Mouse (Mus musculus) frontal cortex, postnatal 25 days (tissue): ENCODE data around the gene Atp6v0a1.

Source experiments
- DNase-seq, 2 experiments: peaks; one replicate each; pipeline ENCODE4 v3.0.0; 2022; ENCODE audit warnings: low spot score in 2 of 2

Atp6v0a1 gene

DNA sequence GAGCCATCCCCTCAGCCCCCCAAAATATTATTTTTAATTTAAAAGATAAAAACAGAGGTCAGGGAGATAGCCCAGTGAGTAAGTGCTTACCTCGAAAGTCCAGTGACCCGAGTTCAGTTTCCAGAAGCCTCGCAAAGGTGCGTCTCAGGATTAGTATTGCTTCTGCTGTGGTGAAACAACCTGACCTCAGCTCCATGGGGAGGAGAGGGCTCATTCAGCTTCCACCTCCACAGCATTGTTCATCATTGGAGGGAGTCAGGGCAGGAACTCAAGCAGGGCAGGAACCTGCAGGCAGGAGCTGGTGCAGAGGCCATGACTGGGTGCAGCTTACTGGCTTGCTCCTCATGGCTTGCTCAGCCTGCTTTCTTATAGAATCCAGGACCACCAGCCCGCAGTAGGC, 51.8 kb downstream of the Atp6v0a1 start:
- DNase-seq, result no peak

DNA sequence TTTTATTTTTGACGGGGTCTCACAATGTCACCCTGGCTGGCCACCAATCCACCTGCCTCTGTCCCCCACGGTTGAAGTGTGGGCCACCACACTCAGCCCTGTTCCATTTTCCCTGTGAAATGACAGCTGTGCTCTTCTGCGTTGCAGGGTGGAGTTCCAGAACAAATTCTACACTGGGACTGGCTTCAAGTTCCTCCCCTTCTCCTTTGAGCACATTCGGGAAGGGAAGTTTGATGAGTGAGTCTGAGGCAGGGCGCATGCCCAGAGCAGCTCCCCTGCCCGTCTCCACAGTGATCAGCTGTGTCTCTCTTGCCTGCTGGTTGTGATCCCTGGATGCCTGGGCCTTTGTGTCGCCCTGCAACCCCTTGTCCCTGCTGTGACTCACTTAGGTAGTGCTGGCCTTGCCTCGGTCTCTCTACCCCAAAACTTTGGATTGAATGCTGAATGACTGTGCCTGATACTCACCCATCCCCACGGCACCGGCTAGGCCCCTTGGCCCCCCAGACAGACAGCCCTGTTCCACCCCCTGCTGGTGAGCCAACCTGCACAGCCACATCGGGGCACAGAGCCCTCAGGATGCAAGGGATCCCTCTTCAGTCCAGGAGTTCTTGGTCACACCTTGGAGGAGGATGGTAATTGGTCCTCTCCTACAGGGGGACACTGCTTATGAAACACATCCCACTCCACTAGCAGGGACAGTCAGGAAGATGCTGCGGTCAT, 53.1 kb downstream of the Atp6v0a1 start:
- DNase-seq, result no peak

DNA sequence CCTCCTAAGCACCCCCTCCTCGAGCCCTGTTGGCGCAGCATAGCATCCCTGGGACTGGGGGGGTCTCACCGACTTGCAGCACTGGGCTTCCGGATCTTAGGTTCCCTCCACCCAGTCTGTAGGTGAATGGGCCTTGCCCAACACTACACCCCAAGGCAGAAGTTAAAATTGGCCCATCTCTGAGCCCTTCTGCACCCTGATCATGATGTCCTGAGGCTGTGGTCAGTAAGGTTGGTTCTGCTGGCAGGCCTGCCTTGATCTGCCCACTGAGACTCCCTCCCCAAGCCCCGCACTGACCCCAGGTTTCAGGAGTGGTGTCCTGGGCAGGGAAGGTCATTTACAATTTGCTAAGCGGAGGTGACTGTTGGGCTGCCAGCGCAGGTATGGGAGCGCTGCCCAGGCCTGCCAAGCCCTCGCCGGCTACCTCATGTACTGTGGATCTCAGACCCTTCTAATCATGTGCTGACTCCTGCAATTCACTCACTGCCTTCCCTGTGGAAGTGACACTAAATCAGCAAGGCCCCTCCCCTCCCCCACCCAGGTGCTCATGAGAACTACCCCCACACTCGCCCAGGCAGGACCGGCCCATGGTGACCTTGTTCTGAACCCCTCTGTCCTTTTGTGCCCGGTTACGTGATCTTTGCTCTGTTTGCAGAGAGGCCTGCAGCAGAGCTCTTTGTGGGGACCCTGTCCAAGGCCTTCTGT, 53.9 kb downstream of the Atp6v0a1 start:
- no peak for DNase-seq

DNA sequence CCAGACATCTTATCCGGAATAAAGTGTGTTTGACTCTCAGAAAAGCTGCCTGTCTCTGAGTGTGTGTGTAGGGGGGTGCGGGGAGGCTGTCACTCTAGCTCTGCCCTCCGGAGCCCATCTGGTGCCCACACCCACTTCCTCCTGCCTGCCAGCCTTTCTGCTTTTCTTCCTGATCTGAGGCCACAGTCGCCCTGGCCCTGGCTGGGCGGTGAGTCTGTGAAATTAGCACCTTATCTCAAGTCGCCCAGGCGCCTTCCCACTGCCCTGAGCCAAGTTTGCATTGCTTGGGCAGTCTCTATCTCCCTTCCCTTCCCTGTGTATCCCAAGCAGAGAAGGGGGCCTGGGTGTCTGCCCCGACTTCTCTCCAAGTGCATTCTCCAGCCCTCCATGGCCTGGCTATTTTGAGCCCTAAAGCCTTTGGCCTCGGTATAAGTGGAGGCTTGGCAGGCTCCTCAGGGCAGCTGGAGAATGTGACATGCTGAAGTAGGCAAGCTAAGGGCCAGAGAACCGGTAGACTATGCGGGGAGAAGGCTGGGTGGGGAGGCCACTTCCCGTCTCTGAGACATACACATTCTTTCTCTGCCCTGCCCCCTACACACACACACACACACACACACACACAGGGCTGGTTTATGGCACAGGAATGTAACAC, 54.5 kb downstream of the Atp6v0a1 start:
- DNase-seq, result no peak

DNA sequence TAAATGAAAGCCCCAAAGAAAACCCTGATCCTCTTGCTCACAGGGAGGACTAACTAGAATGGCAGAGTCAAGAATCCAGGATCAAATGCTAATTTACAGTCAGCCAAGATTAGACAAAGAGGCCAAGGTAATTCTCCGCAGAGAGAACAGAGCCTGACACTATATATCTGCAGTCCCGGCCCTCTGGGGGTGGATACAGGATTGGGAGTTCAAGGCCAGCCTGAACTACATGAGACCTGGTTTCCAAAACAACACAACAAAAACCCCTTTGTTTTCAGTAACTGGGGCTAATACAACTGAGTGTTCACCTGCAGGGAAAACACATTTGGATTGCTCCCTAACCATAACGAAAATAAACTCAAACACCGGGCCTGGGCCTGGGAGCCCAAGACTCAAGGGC, 55.2 kb downstream of the Atp6v0a1 start:
- no peak for DNase-seq

DNA sequence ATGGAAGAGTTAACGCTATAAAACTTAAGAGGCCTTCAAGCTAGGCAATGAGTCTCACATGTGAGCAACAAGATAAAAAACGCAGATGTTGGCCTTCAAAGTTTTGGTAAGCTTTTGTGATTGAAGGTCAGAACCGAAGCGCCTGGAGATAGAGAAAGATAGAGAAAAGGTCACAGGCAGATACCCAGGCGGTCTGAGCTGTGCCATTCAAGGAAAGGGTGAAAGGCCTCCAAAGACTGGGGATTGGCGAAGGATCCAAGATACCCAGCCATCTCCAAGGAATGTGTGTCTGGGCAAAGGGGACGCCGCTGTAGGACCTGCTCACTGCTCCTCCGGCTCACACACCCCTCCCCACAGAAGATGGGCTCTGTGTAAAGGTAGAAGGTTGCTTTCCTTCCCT, 55.8 kb downstream of the Atp6v0a1 start:
- DNase-seq, result no peak

DNA sequence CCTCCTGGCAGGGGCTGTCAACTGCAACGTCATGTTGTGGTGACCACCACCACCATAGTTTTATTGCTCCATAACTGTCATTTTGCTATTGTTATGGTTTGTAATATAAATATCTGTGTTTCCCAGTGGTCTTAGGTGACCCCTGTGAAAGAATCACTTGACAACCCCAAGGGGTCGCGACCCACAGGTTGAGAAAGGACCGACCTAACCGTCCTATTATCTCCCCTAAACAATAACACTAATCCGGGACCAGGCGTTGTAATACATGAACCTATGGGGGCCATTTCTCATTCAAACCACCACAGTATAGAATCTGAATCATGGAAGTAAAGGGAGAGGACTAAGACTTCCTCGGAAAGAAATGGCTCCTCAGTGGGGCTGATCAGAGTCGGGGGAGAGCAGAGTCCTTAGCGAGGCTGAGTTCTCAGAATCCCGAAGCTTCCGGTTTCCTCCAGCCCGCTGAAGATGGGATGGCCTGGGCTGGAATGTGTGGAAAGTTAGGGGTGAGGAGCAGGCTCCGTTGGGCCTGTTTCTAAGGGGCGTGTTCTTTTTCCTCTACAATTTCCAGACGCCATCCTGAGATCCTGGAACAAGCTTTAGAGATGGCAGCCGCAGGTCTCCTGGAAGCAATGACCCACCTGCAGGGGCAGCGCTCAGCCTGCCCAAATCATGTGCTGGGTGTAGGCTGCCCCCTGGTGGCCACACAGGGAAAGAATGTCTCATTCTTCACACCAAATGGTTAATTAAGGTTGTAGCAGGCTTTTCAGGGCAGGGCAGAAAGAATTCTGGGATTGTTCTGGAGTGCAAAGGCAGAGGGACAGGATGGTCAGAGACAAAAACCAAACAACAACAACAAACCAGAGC, 57.5 kb downstream of the Atp6v0a1 start:
- DNase-seq, result peak; percentile 72 to 75

DNA sequence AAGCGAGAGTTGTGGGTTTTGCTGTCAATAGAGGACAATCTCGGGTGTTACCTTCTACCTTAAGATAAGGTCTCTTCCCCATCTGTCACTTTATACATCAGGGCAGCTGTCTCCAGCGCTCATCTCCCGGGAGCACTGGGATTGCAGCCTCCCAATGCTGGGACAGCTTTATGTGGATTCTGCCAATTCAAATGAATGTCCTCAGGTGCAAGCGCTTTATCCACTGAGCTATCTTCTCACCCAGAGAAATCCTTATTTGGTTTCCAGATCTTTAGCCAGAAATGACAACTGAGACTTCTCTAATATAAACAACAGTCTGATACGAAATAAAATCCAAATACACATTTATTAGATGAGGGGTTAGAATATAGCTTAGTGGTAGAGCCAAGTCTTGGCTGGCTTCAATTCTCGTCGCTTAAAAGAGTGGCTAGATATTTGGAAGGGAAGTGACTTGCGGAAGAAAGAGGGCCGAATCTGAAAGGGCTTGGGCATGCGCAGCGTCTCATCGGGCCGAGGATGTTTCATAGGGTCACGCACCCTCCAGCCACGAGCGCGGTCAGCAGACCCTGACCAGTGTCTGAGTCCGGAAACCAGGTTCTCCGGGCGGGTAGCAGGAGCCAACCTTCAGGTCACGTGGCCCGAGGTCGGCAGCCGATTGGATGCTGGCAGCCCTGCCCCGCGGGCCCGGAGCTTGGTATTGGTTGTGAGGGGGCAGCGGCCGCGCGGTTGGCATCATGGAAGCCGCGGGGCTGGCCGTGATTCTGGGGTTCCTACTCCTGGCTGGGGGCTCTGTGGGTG, 60.3 kb downstream of the Atp6v0a1 start, which contains the start of gene Naglu:
TSS of gene Naglu (plus strand) at position 622 of the 798 bp plus-strand sequence.
- peak; percentile 90 to 94 for DNase-seq

DNA sequence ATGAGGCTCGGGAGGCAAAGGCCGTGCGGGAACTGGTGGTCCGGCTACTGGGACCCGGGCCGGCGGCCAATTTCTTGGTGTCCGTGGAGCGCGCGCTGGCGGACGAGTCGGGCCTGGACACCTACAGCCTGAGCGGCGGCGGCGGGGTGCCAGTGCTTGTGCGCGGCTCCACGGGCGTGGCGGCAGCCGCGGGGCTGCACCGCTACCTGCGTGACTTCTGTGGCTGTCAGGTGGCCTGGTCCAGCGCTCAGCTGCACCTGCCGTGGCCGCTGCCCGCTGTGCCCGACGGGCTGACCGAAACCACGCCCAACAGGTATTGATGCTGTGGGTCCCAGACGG, 60.9 kb downstream of the Atp6v0a1 start:
- DNase-seq, result no peak

DNA sequence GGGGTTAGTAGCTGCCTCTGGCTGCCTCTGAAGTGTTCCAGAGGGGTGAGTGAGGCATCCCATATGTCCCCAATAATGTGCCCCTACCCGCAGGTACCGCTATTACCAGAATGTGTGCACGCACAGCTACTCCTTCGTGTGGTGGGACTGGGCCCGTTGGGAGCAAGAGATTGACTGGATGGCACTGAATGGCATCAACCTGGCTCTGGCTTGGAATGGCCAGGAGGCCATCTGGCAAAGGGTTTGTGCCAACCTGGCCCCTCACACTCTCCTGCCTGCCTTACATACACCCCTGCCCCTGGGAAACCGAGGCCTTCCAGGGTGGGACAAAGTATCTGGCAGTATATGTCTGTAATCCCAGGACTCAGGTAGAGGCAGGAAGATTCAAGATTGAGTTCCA, 61.7 kb downstream of the Atp6v0a1 start:
- no peak for DNase-seq

DNA sequence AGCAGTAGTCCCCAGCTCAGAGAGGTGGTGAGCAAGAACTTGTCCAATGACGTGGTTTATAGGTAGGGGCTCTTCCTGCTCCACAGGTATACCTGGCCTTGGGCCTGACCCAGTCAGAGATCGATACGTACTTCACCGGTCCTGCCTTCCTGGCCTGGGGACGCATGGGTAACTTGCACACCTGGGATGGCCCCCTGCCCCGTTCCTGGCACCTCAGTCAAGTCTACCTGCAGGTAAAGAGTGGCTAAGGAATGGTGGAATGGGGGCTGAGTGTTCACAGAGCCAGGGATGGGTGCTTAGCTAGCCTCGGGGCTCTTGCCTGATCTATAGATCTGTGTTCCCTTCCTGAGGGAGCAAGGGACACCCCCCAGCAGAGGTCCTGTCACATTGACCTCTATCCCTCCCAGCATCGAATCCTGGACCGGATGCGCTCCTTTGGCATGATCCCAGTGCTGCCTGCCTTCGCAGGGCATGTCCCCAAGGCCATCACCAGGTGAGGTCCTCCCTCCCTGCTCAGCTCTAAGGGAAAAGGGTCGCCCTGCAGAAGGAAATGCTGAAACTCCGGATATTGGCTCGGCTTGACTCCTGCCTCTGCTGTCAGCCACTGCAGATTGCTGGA, 62.7 kb downstream of the Atp6v0a1 start:
- DNase-seq, result no peak

DNA sequence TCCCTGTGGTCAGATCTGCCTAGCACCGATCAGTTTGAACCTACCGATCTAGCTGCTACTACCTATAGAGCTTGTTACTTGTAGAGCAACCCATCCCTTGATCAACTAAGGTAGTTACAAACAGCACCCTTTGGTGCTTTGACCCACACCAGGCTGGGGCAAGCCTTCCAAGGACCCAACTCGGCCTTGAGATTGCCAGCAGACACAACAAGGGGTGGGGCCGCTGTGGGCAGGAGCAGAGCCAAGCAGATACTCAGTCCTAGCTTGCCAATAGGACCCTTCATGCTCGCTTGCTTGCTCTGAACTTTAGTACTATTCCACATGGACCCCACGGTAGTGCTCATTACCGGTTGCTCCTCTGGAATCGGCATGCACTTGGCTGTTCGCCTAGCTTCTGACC, 68.9 kb downstream of the Atp6v0a1 start, which contains the start of gene Hsd17b1:
TSS of gene Hsd17b1 (plus strand) at position 291 of the 400 bp plus-strand sequence.
- DNase-seq, result no peak

DNA sequence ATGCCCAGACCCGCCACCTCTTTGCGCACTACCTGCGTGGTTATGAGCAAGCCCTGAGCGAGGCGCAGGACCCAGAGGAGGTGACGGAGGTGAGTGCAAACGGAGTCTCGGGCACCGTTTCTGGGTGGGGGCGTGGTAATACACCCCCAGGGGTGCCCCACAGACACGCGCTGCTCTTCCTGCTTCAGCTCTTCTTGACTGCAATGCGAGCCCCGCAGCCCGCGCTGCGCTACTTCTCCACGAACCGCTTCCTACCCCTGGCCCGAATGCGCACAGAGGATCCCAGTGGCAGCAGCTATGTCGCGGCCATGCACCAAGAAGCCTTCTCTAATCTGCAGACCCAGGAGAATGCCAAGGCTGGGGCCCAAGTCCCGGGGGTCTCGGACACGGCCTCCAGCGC, 70.5 kb downstream of the Atp6v0a1 start:
- no peak for DNase-seq

DNA sequence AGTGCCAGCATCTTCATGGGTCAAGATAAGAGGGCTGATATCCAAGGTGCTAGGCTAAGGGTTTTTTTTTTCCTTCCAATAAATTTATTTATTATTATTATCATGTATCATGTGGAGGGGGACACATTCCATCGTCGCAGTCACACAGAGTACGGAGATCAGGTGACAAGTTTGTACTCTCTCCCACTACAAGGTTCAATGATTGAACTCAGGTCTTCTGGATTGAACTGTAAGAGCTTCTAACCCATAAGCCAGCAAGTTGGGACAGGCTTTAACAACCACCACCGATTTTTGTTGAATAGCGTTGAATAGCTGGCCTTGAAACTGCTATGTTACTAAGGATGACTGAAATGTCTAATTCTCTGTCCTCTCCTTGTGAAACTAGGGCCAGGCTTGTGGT, 71.2 kb downstream of the Atp6v0a1 start:
- no peak for DNase-seq

DNA sequence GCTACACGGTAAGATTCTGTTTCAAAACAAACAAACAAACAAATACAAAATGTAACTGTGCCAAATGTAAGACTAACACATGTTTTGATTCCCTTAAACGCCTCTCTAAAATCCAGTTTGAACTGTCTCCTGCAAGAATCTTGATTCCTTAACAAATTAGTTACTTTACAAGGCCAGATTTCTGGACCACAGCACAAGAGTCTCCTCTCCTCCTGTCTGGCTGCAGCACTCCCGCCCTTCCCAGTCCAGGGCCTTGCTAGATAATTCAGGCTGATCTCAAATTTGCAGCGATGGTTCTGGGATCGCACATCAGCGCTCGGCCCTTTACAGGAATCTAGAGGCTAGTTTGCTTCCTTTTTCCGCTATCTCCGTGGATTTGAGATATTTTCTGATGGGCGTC, 72.4 kb downstream of the Atp6v0a1 start:
- no peak for DNase-seq

DNA sequence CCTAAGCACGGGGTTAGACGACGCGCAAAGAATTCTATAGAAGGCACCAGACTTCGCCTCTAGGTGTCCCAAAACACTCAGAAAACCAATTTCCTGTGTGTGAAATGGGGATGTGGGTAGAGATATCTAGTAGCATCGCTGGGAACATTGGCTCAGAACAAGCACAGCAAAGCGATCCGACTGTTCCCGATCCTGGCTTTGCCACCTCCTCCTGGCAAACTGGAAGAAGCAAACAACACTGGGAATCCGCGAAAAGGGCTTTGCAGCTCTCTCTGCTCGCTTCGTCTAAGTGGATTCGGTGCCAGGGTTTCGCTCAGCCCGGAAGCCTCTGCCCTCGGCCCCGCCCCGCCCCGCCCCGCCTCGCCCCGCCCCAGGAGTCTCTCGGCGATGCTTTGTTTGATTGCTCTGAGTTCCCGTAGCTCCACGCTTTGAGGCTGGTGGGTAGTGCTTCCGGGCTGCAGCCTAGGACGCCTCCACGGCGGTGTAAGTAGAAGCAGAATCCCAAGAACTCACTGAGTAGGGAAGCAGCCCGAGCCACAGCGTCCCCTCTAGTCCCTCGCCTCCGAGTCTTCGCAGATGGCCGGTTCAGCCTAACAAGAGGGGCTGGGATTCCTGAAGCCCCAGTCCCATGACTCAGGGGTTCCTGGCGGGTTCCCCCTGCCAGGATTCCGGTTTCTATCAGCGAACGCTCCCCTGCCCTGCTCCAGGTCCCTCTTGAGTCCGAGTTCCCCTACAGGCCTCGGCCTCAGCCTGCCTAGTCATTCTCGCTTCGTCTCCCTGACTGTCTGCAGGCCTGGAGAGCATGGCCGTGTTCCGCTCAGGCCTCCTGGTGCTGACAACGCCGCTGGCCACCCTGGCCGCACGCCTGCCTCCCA, 73.2 kb downstream of the Atp6v0a1 start, which contains the start of gene Coasy:
TSS of gene Coasy (plus strand) at position 358 of the 875 bp plus-strand sequence.
- DNase-seq, result peak; percentile 77 to 78

DNA sequence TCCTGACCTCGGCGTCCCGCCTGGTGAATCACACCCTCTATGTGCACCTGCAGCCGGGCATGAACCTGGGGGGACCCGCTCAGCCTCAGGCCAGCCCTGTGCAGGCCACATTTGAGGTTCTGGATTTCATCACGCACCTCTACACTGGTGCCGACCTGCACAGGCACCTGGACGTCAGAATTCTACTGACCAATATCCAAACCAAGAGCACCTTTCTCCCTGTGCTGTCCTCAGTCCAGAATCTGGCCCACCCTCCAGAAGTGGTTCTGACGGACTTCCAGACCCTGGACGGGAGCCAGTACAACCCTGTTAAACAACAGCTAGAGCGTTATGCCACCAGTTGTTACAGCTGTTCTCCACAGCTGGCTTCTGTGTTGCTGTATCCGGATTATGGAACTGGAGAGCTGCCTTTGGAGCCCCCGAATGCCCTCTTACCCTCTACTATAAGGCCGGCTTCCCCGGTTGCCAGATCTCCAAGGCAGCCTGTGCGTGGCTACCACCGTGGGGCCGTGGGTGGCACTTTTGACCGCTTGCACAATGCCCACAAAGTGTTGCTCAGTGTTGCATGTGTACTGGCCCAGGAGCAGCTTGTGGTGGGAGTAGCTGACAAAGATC, 73.9 kb downstream of the Atp6v0a1 start:
- DNase-seq, result no peak

DNA sequence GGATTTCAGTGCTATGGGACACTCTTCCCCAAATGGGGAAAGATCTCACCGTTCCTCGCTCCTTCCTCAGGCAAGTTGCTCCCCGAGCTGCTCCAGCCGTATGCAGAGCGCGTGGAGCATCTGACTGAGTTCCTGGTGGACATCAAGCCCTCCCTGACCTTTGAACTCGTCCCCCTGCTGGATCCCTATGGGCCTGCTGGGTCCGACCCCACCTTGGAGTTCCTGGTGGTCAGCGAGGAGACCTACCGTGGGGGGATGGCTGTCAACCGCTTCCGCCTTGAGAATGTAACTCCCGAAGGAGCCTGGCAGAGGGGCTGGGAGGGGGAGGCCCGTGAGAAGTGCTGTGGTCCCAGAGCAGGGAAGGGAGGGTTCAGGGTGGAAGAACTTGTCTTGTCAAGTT, 75.0 kb downstream of the Atp6v0a1 start:
- no peak for DNase-seq

DNA sequence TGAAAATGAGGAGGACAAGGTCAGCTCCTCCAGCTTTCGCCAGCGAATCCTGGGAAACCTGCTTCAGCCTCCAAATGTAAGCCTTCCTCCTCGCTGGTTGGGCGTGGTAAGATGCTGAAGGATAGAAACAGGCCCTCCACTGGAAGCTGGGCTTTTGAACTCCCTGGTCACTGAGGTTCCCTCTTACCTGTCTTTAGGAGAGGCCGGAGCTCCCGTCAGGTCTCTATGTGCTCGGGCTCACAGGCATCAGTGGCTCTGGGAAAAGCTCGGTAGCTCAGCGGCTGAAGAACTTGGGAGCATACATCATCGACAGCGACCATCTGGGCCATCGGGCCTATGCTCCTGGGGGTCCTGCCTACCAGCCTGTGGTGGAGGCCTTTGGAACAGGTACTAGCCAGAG, 75.6 kb downstream of the Atp6v0a1 start:
- DNase-seq, result no peak
